Mouse (Mus musculus): Measurements from ENCODE around the gene Ap5z1.

- no peak for TF ChIP-seq CTCF (IDR thresholded peaks at IDR 0.05; ENCODE audit: borderline replicate concordance, extremely low read depth, insufficient read depth, insufficient read length)
- TF ChIP-seq POLR2A (IDR thresholded peaks at IDR 0.05; ENCODE audit: borderline replicate concordance, extremely low read depth, insufficient read depth, insufficient read length, poor library complexity, severe bottlenecking), result no peak
Measured at GRCm38 (mm10) chr5:142500918-142501317, 37.2 kb downstream of the Ap5z1 start.

All from brain, embryonic 14.5 days (tissue).